Mouse (Mus musculus) ZHBTc4 (cell line): Measurements from ENCODE around the gene Map3k12.

ENCODE experiments used
- DNase-seq: peaks from one replicate; pipeline ENCODE4 v3.0.0-alpha.2; 2011; ENCODE audit warnings: low read depth, low spot score

The Map3k12 gene

GRCm38 (mm10) chr15:102516728-102517404 is at the start of gene Map3k12:
Map3k12 (minus strand) TSS chr15:102517064.
- DNase-seq: peak; percentile 59

GRCm38 (mm10) chr15:102563681-102564080 is 46.8 kb upstream of the Map3k12 start:
- no peak for DNase-seq

- no peak for DNase-seq
Measured at GRCm38 (mm10) chr15:102563061-102563460, 46.2 kb upstream of the Map3k12 start.

GRCm38 (mm10) chr15:102562491-102562890 is 45.6 kb upstream of the Map3k12 start:
- no peak for DNase-seq

- no peak for DNase-seq
Measured at GRCm38 (mm10) chr15:102557580-102557979, 40.7 kb upstream of the Map3k12 start.

- DNase-seq: no peak
Measured at GRCm38 (mm10) chr15:102555581-102555980, 38.7 kb upstream of the Map3k12 start.

GRCm38 (mm10) chr15:102552599-102552998 is 35.7 kb upstream of the Map3k12 start:
- DNase-seq: no peak

GRCm38 (mm10) chr15:102547478-102547877 is 30.6 kb upstream of the Map3k12 start:
- no peak for DNase-seq

- DNase-seq: no peak
Measured at GRCm38 (mm10) chr15:102546677-102547427, 30.0 kb upstream of the Map3k12 start.

- no peak for DNase-seq
Measured at GRCm38 (mm10) chr15:102546246-102546645, 29.4 kb upstream of the Map3k12 start.

- no peak for DNase-seq
Measured at GRCm38 (mm10) chr15:102544801-102545200, 27.9 kb upstream of the Map3k12 start.

GRCm38 (mm10) chr15:102533926-102534325 is 17.1 kb upstream of the Map3k12 start:
- DNase-seq: no peak

GRCm38 (mm10) chr15:102532106-102532900 is 15.4 kb upstream of the Map3k12 start:
- no peak for DNase-seq

GRCm38 (mm10) chr15:102531586-102531985 is 14.7 kb upstream of the Map3k12 start:
- no peak for DNase-seq

- DNase-seq: no peak
Measured at GRCm38 (mm10) chr15:102530566-102530965, 13.7 kb upstream of the Map3k12 start.

- DNase-seq: no peak
Measured at GRCm38 (mm10) chr15:102528396-102528795, 11.5 kb upstream of the Map3k12 start.

- DNase-seq: peak; percentile 66
Measured at GRCm38 (mm10) chr15:102527936-102528335, 11.1 kb upstream of the Map3k12 start.

GRCm38 (mm10) chr15:102526111-102527002 is 9.5 kb upstream of the Map3k12 start:
- DNase-seq: no peak

GRCm38 (mm10) chr15:102524892-102525485 is 8.1 kb upstream of the Map3k12 start, which contains the start of gene Npff:
Npff (minus strand) TSS chr15:102524942.
- peak; percentile 85 for DNase-seq

- DNase-seq: no peak
Measured at GRCm38 (mm10) chr15:102521480-102521879, 4.6 kb upstream of the Map3k12 start.

GRCm38 (mm10) chr15:102520416-102520815 is 3.6 kb upstream of the Map3k12 start:
- DNase-seq: no peak
